Mouse (Mus musculus) liver, adult 2 months (tissue): Measurements from ENCODE around the gene Shisal1.

ENCODE experiments used
- CTCF ChIP-seq: fragments of 200-500 bp; IDR thresholded peaks from 2 replicates; pipeline ENCODE4 v1.5.1; 2011; ENCODE audit warnings: low read depth, low read length, control low read depth
- POLR2A ChIP-seq: fragments of 200-500 bp; IDR thresholded peaks from 2 replicates; pipeline ENCODE4 v1.6.1; 2011; ENCODE audit warnings: low read length, control low read depth; ENCODE audit not compliant: insufficient read depth; ENCODE audit errors: extremely low read depth

GRCm38 (mm10) chr15:84458983-84459382 lies 12.1 kb upstream of the Shisal1 start:
- TF ChIP-seq POLR2A (no peak), CTCF (no peak)
